Mouse (Mus musculus) liver, postnatal 0 days (tissue): Measurements from ENCODE around the gene Prkag2. TPM values are rescaled to one million over a fixed set of nuclear protein-coding genes. Genes with fewer than 3 reads are reported as not detected.

ENCODE experiments used
- ATAC-seq: fragments of 200-750 bp; cut with Nextera tagmentation; 2 replicates; pipeline ENCODE4 v1.8.0; 2017; ENCODE audit warnings: mild to moderate bottlenecking, moderate library complexity
- DNase-seq: peaks from one replicate; pipeline ENCODE4 v3.0.0-alpha.2; 2016
- H3K27ac ChIP-seq: fragments of 300-500 bp; sonication (generic); 2 replicates; pipeline ENCODE4 v1.5.1; 2014; ENCODE audit warnings: antibody characterized with exemption, moderate library complexity, mild to moderate bottlenecking, low read depth
- H3K27me3 ChIP-seq: fragments of 300-500 bp; sonication (generic); 2 replicates; pipeline ENCODE4 v1.6.1; 2014; ENCODE audit warnings: low read length, control low read depth, mixed read lengths; ENCODE audit not compliant: insufficient read depth
- H3K36me3 ChIP-seq: fragments of 300-500 bp; sonication (generic); replicated peaks from 2 replicates; pipeline ENCODE4 v1.6.1; 2014; ENCODE audit warnings: mild to moderate bottlenecking, control low read depth, low read length, moderate library complexity, mixed read lengths; ENCODE audit not compliant: insufficient read depth
- H3K4me1 ChIP-seq: fragments of 300-500 bp; sonication (generic); 2 replicates; pipeline ENCODE4 v1.6.1; 2014; ENCODE audit warnings: antibody characterized with exemption, mild to moderate bottlenecking, control low read depth; ENCODE audit not compliant: insufficient read depth
- H3K4me2 ChIP-seq: fragments of 300-500 bp; sonication (generic); 2 replicates; pipeline ENCODE4 v1.6.1; 2014; ENCODE audit warnings: low read depth, mild to moderate bottlenecking, low read length, moderate library complexity, mixed read lengths
- H3K4me3 ChIP-seq: fragments of 300-500 bp; sonication (generic); 2 replicates; pipeline ENCODE4 v1.5.1; 2014; ENCODE audit warnings: low read depth, low read length
- H3K9ac ChIP-seq: fragments of 300-500 bp; sonication (generic); replicated peaks from 2 replicates; pipeline ENCODE4 v1.6.1; 2014; ENCODE audit warnings: mild to moderate bottlenecking, moderate library complexity
- H3K9me3 ChIP-seq: fragments of 300-500 bp; sonication (generic); 2 replicates; pipeline ENCODE4 v1.6.1; 2016; ENCODE audit warnings: mild to moderate bottlenecking, control low read depth, low read length, mixed read lengths
- CTCF ChIP-seq: sonication (generic); IDR thresholded peaks from 2 replicates; pipeline ENCODE4 v1.5.1; 2016; ENCODE audit warnings: antibody characterized with exemption, low read depth
- EP300 ChIP-seq: IDR thresholded peaks from 2 replicates; pipeline ENCODE4 v1.6.1; 2016; ENCODE audit warnings: antibody characterized with exemption, low read depth, mild to moderate bottlenecking
- WGBS: fragments of 180-500 bp; shearing (Covaris S2); extraction: QIAGEN DNeasy Blood & Tissue Kit; methylation state at CpG from one replicate; pipeline ENCODE4 v1.1.7; 2014; ENCODE audit not compliant: insufficient replicate concordance; 5-methylcytosine and 5-hydroxymethylcytosine counted together
- polyA plus RNA-seq: library from polyadenylated mRNA; unstranded; fragments of >200 nt; fragmentation: Nextera tagmentation; extraction: Ambion mirVana; gene quantifications from 2 replicates; pipeline ENCODE4 v1.2.1, GENCODE M21; 2015

The Prkag2 gene
- polyA plus RNA-seq, 1 experiment from 2014 or later = 6.8 TPM

DNA sequence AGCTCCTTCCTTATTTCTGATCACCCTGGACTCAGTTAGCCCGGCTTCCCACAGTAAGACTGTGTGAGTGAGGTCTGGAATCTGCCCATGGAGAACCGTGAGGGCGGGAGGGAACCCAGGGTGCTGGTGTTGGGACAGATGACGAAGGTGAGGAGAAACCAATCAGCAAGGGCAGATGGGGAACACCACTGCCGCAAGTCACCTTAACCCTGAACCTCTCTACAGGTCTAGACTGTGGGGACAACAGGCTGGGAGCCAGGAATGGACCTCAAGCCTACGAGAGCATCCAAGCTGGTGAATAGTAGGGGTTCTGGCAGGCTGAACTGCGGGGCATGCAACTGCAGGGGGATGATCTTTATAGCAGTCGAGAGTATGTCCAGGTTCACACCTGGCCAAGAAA, 196.0 kb downstream of the Prkag2 start:
- Histone ChIP-seq H3K27me3 (no peaks in the 10 kb centered on the region), H3K36me3 (0 out of 2 replicates have a peak, but pooled peaks cover 2% of the 10 kb centered on the region), H3K9me3 (no peaks in the 10 kb centered on the region), H3K9ac (no peak overlapping the region), H3K4me1 (peaks cover 7% of the 10 kb centered on the region), H3K4me3 (no peak overlapping the region), H3K4me2 (no peak overlapping the region), H3K27ac (no peak overlapping the region)
- 85% methylated on average over 8 of the region's 8 CpGs for WGBS
- DNase-seq (no peak), ATAC-seq (no peak)
- TF ChIP-seq EP300 (no peak), CTCF (no peak)

DNA sequence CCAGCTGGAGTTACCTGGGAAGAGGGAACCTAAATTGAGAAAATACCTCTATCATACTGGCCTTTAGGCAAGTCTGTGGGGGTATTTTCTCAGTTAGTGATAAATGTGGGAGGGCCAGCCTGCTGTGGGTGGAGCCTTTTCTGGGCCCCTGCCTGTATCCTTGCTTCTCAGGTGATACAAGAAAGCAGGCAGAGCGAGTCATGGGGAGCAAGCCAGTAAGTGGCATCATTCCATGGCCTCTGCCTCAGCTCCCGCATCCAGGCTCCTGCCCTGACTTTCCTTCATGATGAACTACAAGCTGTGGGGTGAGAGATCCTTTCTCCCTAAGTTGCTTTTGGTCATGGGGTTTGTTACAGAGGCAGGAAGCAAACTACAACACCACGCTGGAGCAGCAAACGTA, 196.4 kb downstream of the Prkag2 start:
- Histone ChIP-seq H3K4me3 (no peak overlapping the region), H3K36me3 (0 out of 2 replicates have a peak, but pooled peaks cover 2% of the 10 kb centered on the region), H3K27me3 (no peaks in the 10 kb centered on the region), H3K27ac (no peak overlapping the region), H3K9me3 (no peaks in the 10 kb centered on the region), H3K4me1 (peaks cover 7% of the 10 kb centered on the region), H3K4me2 (no peak overlapping the region), H3K9ac (no peak overlapping the region)
- 84% methylated on average over 4 of the region's 4 CpGs for WGBS
- ATAC-seq = no peak
- TF ChIP-seq EP300 (no peak), CTCF (no peak)
- no peak for DNase-seq

DNA sequence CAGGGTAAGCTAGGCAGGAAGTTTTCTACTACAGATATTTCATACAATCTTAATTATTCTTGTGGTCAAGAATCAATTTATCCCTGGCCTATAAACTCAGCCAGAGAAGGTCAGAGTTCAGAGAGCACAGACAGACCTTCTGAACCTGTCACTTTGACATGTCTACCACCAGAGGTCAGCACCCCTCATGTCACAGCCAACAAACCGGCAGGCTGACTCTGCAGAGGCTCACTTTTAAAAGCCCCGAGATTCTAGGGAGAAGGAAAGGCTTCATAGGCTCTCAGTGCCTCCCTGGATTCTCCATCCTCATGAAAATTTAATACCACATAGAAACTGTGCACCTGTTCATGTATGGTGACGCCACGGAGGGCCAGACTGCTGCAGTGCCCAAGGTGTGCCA, 197.6 kb downstream of the Prkag2 start:
- H3K27ac ChIP-seq = no peak overlapping the region
- no peak overlapping the region for H3K4me3 ChIP-seq
- ATAC-seq = peak; percentile 68
- H3K36me3 ChIP-seq = 0 out of 2 replicates have a peak, but pooled peaks cover 2% of the 10 kb centered on the region
- TF ChIP-seq CTCF (peak; percentile 76), EP300 (no peak)
- H3K4me2 ChIP-seq = no peak overlapping the region
- no peaks in the 10 kb centered on the region for H3K9me3 ChIP-seq
- no peaks in the 10 kb centered on the region for H3K27me3 ChIP-seq
- 32% methylated on average over 4 of the region's 4 CpGs for WGBS
- peak; percentile 36 for DNase-seq
- no peak overlapping the region for H3K9ac ChIP-seq
- H3K4me1 ChIP-seq = peaks cover 5% of the 10 kb centered on the region

DNA sequence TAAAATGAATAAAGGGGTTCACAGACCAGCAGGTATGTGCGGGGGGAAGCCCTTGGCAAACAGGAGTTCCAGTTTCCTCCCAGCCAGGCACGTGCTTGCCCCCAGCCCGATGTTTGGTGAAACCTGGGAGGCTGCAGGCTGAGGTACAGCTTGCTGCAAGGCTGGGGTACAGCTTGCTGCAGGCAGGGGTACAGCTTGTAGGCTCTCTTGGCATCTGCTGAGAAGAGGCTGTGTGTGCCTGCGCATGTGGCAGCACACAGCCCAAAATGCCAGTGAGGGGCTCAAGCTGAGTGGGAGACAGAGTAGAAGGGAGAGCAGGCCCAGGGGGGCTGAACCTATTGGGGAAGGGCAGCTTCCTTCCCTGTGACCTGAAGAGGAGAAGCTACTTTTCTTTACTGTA, 204.8 kb downstream of the Prkag2 start:
- no peak for DNase-seq
- no peaks in the 10 kb centered on the region for H3K4me1 ChIP-seq

DNA sequence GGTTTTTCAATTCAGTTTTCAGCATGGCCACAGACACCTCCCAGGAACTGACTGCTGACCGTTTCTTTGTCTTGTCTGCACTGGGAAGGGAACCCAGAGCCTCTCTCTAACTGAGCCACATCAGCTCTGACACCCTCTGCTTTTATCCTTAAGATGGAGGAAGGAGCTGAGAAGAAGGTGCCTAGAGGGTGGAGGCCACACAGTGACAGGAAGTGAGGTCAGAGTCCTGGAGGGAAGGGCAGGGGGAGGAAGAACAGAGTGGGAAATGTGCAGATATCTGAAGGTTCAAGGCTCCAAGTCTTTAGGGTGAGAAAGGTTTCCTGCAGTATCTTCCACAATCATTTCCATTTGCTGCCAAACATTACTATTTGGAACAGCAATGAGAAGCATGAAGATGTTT, 205.6 kb downstream of the Prkag2 start:
- WGBS = 38% methylated on average over 1 of the region's 1 CpGs
- TF ChIP-seq CTCF = no peak
- no peak for TF ChIP-seq EP300
- Histone ChIP-seq H3K9me3 (no peaks in the 10 kb centered on the region), H3K36me3 (no peaks in the 10 kb centered on the region), H3K9ac (no peak overlapping the region), H3K27ac (no peak overlapping the region), H3K27me3 (no peaks in the 10 kb centered on the region), H3K4me2 (no peak overlapping the region), H3K4me3 (no peak overlapping the region), H3K4me1 (no peaks in the 10 kb centered on the region)
- DNase-seq (no peak), ATAC-seq (no peak)

More for the DNA sequence above, 204.8 kb downstream of the Prkag2 start:
- H3K4me2 ChIP-seq = no peak overlapping the region
- H3K4me3 ChIP-seq = no peak overlapping the region
- H3K36me3 ChIP-seq = no peaks in the 10 kb centered on the region
- no peaks in the 10 kb centered on the region for H3K27me3 ChIP-seq
- no peak overlapping the region for H3K9ac ChIP-seq
- 79% methylated on average over 4 of the region's 4 CpGs for WGBS
- TF ChIP-seq EP300 (no peak), CTCF (no peak)
- no peak for ATAC-seq
- no peak overlapping the region for H3K27ac ChIP-seq
- no peaks in the 10 kb centered on the region for H3K9me3 ChIP-seq

DNA sequence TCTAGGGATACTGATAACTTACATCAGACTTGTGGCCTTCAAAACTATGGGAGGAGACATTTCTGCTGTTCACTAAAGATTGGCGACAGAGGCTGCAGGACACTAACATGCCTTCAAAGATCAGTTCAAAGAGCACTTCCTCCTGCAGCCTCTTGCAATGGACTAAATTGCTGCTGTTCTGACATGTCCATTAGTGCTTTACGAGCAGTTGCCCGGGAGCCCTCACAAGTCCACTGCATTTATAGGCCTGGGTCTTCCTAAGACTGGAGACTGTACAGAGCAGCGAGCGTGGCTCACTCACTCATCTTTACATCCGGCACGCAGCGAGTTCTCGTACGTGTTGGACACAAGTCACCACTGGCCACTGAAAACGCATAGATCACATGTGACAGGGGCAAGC, 208.0 kb downstream of the Prkag2 start:
- H3K27ac ChIP-seq = no peak overlapping the region
- DNase-seq = no peak

DNA sequence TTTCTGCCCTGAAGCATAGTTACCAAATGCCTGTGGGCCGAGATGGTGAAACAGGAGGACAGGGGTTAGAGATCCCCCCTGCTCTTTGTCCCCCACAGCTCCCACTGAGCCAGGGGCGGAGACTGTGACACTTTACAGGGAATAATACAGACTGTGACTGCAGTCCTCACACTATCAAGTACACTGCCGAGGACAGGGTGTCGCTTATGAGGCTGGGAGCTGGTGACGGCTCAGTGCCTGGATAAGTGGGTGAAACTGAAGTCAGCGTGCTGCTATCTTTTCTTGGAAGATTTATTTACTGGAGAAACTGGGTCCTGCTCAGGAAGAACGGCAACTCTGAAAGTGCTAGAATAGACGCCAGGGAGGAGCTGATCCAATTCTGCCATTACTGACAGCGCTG, 210.6 kb downstream of the Prkag2 start:
- no peak overlapping the region for H3K4me3 ChIP-seq
- no peak overlapping the region for H3K9ac ChIP-seq
- TF ChIP-seq EP300 = no peak
- TF ChIP-seq CTCF = no peak
- no peaks in the 10 kb centered on the region for H3K4me1 ChIP-seq
- DNase-seq = no peak
- ATAC-seq = no peak
- H3K9me3 ChIP-seq = no peaks in the 10 kb centered on the region
- no peaks in the 10 kb centered on the region for H3K27me3 ChIP-seq
- H3K27ac ChIP-seq = no peak overlapping the region
- 73% methylated on average over 9 of the region's 9 CpGs for WGBS
- H3K4me2 ChIP-seq = no peak overlapping the region
- H3K36me3 ChIP-seq = peaks cover 12% of the 10 kb centered on the region

More for the DNA sequence above, 208.0 kb downstream of the Prkag2 start:
- TF ChIP-seq CTCF (no peak), EP300 (no peak)
- H3K27me3 ChIP-seq = no peaks in the 10 kb centered on the region
- no peak overlapping the region for H3K4me3 ChIP-seq
- no peak overlapping the region for H3K4me2 ChIP-seq
- no peaks in the 10 kb centered on the region for H3K9me3 ChIP-seq
- H3K4me1 ChIP-seq = no peaks in the 10 kb centered on the region
- WGBS = 84% methylated on average over 11 of the region's 11 CpGs
- H3K36me3 ChIP-seq = no peaks in the 10 kb centered on the region
- H3K9ac ChIP-seq = no peak overlapping the region
- ATAC-seq = no peak
